Mouse (Mus musculus) lung, embryonic 16.5 days (tissue): ENCODE measurements at regions not wholly inside any gene's neighbourhood (a gene's known extent, or its start where the extent isn't known, plus 50 kb on each side); places are given as distances from the start of the nearest gene placed in this dataset.

Source experiments
- ATAC-seq: fragments of 200-750 bp; cut with Nextera tagmentation; 2 replicates; pipeline ENCODE4 v1.8.0; 2017; ENCODE audit warnings: low read depth, mild to moderate bottlenecking, moderate library complexity
- H3K27ac ChIP-seq: fragments of 300-500 bp; sonication (generic); 2 replicates; pipeline ENCODE4 v1.5.1; 2014; ENCODE audit warnings: mild to moderate bottlenecking, control low read depth, low read length
- H3K27me3 ChIP-seq: fragments of 300-500 bp; sonication (generic); 2 replicates; pipeline ENCODE4 v1.6.1; 2014; ENCODE audit warnings: low read depth, low read length, mixed read lengths; ENCODE audit not compliant: control insufficient read depth, insufficient read depth
- H3K36me3 ChIP-seq: fragments of 300-500 bp; sonication (generic); 2 replicates; pipeline ENCODE4 v1.6.1; 2014; ENCODE audit warnings: low read length; ENCODE audit not compliant: control insufficient read depth, insufficient read depth
- H3K4me1 ChIP-seq: fragments of 300-500 bp; sonication (generic); replicated peaks from 2 replicates; pipeline ENCODE4 v1.6.1; 2014; ENCODE audit warnings: low read length, mixed read lengths; ENCODE audit not compliant: control insufficient read depth, insufficient read depth
- H3K4me2 ChIP-seq: fragments of 300-500 bp; sonication (generic); 2 replicates; pipeline ENCODE4 v1.6.1; 2014; ENCODE audit warnings: low read depth, low read length, control low read depth
- H3K4me3 ChIP-seq: fragments of 300-500 bp; sonication (generic); 2 replicates; pipeline ENCODE4 v1.5.1; 2014; ENCODE audit warnings: mild to moderate bottlenecking, low read length, control low read depth
- H3K9ac ChIP-seq: fragments of 300-500 bp; sonication (generic); 2 replicates; pipeline ENCODE4 v1.6.1; 2014; ENCODE audit warnings: low read length, control low read depth
- H3K9me3 ChIP-seq: fragments of 300-500 bp; sonication (generic); 2 replicates; pipeline ENCODE4 v1.6.1; 2016; ENCODE audit warnings: low read length; ENCODE audit not compliant: control insufficient read depth
- WGBS: fragments of 180-500 bp; shearing (Covaris S2); extraction: QIAGEN DNeasy Blood & Tissue Kit; methylation state at CpG from one replicate; pipeline ENCODE4 v1.1.7; 2014; 5-methylcytosine and 5-hydroxymethylcytosine counted together

DNA sequence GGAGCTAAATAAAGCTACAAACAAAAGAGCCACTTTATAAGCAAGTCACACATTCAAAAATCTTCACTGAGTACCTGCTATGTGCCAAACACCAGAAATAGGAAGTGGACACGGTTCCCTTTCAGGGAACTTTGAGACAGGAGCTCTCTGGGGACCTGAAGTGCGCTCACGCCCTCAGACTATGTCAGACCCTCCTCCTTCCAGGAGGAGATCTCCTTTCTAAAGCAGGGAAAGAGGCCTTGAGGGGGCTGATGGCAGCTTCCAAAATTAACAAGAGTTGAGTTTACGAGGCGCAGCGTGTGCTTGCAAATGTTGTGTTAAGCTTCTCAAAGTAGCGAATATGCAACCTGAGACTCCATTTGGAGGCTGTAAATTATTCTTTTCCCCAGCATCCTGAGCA, 204.0 kb upstream of the Cdh5 start:
- Histone ChIP-seq H3K4me1 (no peaks in the 10 kb centered on the region), H3K36me3 (no peaks in the 10 kb centered on the region), H3K4me2 (no peak overlapping the region), H3K9me3 (no peaks in the 10 kb centered on the region), H3K27ac (no peak overlapping the region), H3K4me3 (no peak overlapping the region), H3K9ac (no peak overlapping the region), H3K27me3 (no peaks in the 10 kb centered on the region)
- 84% methylated on average over 7 of the region's 7 CpGs for WGBS
- ATAC-seq = no peak

DNA sequence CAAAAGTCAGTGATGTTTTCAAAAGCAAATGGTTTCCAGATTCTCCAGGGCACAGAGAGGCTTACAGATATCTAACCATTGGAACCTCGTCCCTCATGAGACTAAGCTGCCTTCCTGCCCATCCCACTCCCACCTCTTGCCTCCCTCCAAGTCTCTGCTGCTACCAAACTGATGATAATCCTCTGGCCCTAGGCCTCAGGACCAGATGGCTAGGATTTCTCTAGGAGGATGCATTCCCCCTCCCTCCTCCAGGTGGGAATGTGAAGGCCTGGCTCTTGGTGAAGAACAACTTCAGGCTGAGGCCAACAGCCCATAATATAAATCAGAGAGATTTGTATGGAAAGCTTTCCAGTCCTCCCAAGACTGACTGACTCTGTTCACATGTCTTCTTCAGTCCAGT, 198.9 kb upstream of the Cdh5 start:
- no peak overlapping the region for H3K9ac ChIP-seq
- no peak for ATAC-seq
- no peaks in the 10 kb centered on the region for H3K36me3 ChIP-seq
- H3K9me3 ChIP-seq = no peaks in the 10 kb centered on the region
- H3K4me3 ChIP-seq = no peak overlapping the region
- H3K27me3 ChIP-seq = no peaks in the 10 kb centered on the region
- no peaks in the 10 kb centered on the region for H3K4me1 ChIP-seq
- 74% methylated on average over 1 of the region's 1 CpGs for WGBS
- no peak overlapping the region for H3K27ac ChIP-seq
- no peak overlapping the region for H3K4me2 ChIP-seq

DNA sequence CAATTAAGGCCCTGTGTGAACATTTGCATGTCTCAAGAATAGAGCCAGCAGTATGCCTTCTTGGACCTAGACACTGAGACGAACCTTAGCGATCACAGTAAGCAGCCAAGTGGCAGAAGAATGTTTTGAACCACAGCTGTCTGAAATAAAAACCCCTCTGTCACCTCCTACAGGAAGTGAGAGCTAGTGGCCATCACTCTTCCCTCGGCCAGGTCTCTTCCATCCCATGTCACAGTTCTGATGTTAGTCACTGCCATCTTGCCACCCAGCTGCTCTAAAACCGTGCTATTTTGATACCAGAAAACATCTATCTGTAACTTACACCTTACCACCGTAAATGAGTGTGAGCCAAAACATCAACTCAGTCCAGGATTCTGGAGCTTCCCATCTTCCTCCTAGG, 197.8 kb upstream of the Cdh5 start:
- Histone ChIP-seq H3K27me3 (no peaks in the 10 kb centered on the region), H3K36me3 (no peaks in the 10 kb centered on the region), H3K9ac (no peak overlapping the region), H3K4me2 (no peak overlapping the region), H3K4me1 (no peaks in the 10 kb centered on the region; the same call in 1 of the 2 replicates), H3K4me3 (no peak overlapping the region), H3K9me3 (no peaks in the 10 kb centered on the region), H3K27ac (no peak overlapping the region)
- ATAC-seq = no peak
- 61% methylated on average over 5 of the region's 5 CpGs for WGBS

DNA sequence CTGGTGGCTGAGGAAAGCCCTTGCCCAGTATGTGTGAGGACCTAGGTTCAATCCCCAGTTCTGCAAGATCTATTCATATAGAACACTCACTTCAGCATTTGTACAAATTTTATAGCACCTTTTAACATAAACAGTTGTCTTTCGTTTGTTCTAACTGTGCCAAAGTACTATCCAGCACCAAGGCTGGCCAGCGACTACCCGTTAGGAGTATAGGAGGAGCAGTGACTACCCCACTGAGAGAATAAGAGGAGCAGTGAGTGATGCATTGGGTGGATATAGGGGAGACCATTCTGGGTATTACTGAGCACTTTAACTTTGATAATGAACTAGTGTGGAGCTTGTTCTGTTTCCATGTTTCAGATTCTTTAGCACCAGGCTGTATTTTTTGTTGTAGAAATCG, 193.8 kb upstream of the Cdh5 start:
- 41% methylated on average over 4 of the region's 4 CpGs for WGBS
- Histone ChIP-seq H3K36me3 (no peaks in the 10 kb centered on the region), H3K4me3 (no peak overlapping the region), H3K9me3 (no peaks in the 10 kb centered on the region), H3K4me1 (no peaks in the 10 kb centered on the region; the same call in 1 of the 2 replicates), H3K9ac (no peak overlapping the region), H3K27ac (peak overlapping the region; percentile 37; the same call in 1 of the 2 replicates), H3K4me2 (no peak overlapping the region), H3K27me3 (no peaks in the 10 kb centered on the region)
- peak; percentile 75 for ATAC-seq

DNA sequence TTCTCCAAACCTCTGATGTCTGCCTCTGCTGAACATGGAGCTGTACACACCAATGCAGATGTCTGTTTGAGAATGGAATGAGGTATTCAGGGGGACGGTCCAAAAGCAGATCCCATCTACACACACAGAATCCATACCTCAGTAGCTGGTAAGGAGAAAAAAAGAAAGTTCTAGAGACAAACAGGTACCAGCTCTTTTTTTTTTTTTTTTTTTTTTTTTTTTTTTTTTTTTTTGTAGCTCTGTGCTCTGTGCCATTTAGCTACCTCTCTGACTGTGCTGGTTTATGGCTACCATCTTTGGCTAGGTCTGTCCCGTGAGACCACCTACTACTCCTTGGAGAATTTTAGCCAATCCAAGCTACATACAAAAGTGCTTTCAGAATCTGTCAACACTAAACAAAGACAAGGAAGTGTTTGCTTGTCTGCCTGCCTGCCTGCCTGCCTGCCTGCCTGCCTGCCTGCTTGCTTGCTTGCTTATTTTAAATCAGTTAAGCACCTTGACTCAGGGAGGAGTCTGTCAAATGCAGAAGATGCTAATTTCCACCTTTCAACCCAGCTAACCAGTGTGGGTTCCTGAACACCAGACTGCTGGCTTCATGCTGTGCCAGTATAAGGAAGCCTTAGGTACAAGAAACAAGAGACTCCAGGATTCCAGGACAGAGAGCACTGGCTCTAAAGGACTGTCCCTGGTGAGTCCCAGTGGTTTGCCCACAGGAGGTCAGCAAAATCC, 190.0 kb upstream of the Cdh5 start:
- H3K27me3 ChIP-seq = no peaks in the 10 kb centered on the region
- no peak overlapping the region for H3K4me3 ChIP-seq
- 73% methylated on average over 2 of the region's 2 CpGs for WGBS

DNA sequence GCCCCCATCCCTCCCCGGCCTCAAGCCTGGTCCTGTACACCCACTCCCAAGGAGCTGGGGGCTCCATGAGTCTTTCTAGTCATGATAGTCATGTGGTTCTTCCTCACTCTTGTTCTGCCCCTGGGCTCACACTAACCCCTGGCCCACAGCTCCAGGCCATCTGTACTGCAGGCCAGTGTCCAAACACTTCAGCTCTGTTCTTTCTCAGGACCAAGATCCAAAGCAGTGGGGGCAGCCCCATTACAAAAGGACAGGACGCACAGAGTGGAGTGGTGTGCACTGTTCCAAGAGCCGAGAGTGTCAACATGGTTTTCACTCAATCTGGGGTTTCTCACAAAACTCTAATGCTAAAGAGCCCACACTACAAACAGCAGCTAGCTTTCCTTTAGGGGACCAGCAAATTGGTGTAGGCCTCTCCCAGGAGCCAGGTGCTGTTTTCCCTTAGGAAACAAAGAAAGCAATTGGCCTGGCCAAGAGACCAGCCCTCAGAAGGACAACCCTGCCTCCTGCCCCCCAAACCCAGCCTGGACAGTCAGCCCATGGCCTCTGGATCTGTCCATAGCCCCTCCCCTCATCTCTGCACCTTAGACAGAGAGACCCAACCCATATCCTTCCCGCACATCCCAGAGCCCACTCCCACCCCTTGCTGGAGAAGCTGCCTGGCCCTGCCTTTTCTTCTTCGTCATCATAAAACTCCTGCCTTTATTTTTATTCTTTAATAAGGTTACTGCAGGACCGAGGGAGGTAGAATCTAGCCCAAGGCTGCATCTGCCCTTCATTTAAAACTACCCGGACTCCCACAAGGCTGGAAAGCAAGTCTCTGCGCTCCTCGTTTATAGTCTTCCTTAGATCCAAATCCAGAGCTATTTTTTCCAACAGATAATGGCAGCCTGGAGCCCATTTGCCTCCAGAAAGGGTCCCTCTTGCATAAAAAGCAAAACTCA, 188.2 kb upstream of the Cdh5 start:
- Histone ChIP-seq H3K36me3 (no peaks in the 10 kb centered on the region), H3K4me1 (0 out of 2 replicates have a peak, but pooled peaks cover 2% of the 10 kb centered on the region), H3K27me3 (no peaks in the 10 kb centered on the region), H3K9ac (no peak overlapping the region), H3K9me3 (no peaks in the 10 kb centered on the region), H3K27ac (no peak overlapping the region), H3K4me3 (no peak overlapping the region), H3K4me2 (no peak overlapping the region)
- WGBS = 82% methylated on average over 9 of the region's 9 CpGs
- no peak for ATAC-seq

More for the DNA sequence above, 190.0 kb upstream of the Cdh5 start:
- H3K9ac ChIP-seq = no peak overlapping the region
- H3K9me3 ChIP-seq = no peaks in the 10 kb centered on the region
- peaks cover 2% of the 10 kb centered on the region; the same call in 1 of the 2 replicates for H3K4me1 ChIP-seq
- ATAC-seq = no peak
- no peaks in the 10 kb centered on the region for H3K36me3 ChIP-seq
- H3K27ac ChIP-seq = no peak overlapping the region
- no peak overlapping the region for H3K4me2 ChIP-seq

DNA sequence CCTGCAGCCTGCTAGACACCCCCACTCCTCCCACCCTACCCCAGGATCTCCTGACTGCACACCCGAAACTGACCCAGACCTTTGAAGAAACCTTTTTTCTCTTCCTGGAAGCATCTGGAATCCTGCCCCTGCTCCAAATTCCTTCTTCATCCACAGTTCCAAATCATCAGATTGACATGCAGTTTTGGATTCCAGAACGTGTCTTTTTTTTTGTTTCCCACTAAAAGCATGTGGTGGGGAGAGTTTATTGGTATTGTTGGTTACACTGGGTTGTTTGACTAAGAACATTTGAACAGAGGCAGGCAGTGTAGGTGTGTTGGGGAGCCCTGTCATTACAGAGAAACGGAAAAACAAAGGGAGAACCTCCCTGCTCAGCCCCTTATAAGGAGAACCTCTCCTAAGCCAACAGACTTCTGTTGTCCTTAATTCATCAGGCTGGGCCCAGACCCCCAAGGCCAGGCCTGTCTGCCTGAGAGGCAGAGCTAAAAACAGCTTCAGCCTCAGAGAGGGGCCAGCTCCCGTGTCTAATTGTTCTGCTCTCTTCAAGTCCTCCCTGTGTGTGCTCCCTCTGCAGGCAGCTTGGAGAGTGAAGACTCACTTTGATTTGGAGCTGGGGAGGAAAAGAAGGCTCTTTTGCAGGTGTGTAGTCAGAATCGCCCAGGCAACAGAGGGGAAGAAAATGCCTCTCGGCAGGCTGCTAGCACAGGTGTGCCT, 187.3 kb upstream of the Cdh5 start:
- no peak overlapping the region for H3K9ac ChIP-seq
- peak; percentile 73 for ATAC-seq
- H3K36me3 ChIP-seq = no peaks in the 10 kb centered on the region
- no peak overlapping the region for H3K27ac ChIP-seq
- H3K4me1 ChIP-seq = 0 out of 2 replicates have a peak, but pooled peaks cover 2% of the 10 kb centered on the region
- H3K27me3 ChIP-seq = no peaks in the 10 kb centered on the region
- no peak overlapping the region for H3K4me3 ChIP-seq
- 31% methylated on average over 6 of the region's 6 CpGs for WGBS
- H3K4me2 ChIP-seq = no peak overlapping the region
- no peaks in the 10 kb centered on the region for H3K9me3 ChIP-seq

DNA sequence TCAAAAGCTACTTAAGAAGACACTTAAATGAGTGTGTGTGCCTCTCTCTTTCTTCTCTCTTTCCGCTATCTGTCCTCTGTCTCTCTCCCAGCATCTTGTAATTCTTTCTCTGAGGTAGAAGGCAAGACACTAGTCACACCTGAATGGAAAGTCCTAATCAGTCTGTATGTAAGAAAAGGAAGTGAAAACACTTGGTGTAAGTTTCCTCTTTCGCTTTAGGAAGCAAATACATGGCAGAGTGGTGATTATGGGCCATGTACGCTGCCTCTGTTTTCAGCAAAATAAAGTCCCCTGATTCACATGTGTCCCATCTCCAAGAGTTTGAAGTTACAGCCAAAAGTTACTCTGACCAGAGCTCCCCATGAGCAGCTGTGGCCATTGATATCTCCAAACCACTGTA, 182.1 kb upstream of the Cdh5 start:
- H3K4me3 ChIP-seq = no peak overlapping the region
- H3K4me1 ChIP-seq = no peaks in the 10 kb centered on the region
- no peak overlapping the region for H3K9ac ChIP-seq
- no peaks in the 10 kb centered on the region for H3K36me3 ChIP-seq
- no peak overlapping the region for H3K4me2 ChIP-seq
- 75% methylated on average over 3 of the region's 3 CpGs for WGBS
- ATAC-seq = no peak
- no peaks in the 10 kb centered on the region for H3K27me3 ChIP-seq
- H3K9me3 ChIP-seq = no peaks in the 10 kb centered on the region
- no peak overlapping the region for H3K27ac ChIP-seq

DNA sequence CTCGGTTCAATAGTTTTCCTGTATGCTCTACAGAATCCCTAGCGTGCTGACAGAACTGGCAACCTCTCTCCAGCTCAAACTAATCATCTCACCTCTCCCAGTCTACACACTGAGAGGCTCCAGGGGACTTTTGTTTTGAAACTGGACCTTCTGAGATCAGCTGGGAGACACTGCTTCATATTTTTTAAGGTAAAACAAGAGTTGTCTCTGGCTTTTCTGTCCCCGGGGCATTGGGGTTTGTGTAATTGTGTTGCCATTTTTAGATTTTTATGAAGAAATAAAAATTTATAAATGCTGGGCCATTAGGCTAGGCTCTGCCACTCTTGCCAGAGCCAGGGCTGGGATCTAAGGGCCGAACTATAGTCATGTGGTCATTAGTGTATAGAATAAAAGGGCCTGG, 179.8 kb upstream of the Cdh5 start:
- WGBS = 77% methylated on average over 4 of the region's 4 CpGs
- Histone ChIP-seq H3K27me3 (no peaks in the 10 kb centered on the region), H3K4me1 (no peaks in the 10 kb centered on the region), H3K4me3 (no peak overlapping the region), H3K27ac (no peak overlapping the region), H3K9ac (no peak overlapping the region), H3K36me3 (no peaks in the 10 kb centered on the region), H3K4me2 (no peak overlapping the region), H3K9me3 (no peaks in the 10 kb centered on the region)
- no peak for ATAC-seq
